Mouse (Mus musculus) spleen, adult 2 months (tissue): ENCODE data around the gene Irx1. TPM values are rescaled to one million over a fixed set of nuclear protein-coding genes. Genes with fewer than 3 reads are reported as not detected.

ENCODE experiments used
- DNase-seq, 2 experiments: peaks; one replicate each; pipeline versions ENCODE4 v3.0.0 to v3.0.0-alpha.2; 2012 to 2021; ENCODE audit warnings: low spot score in 2 of 2, low read depth in 1 of 2
- H3K27ac ChIP-seq: fragments of 200-500 bp; 2 replicates; pipeline ENCODE4 v1.5.1; 2012; ENCODE audit warnings: low read length, inconsistent platforms; ENCODE audit not compliant: insufficient read depth
- H3K27me3 ChIP-seq: fragments of 200-500 bp; 2 replicates; pipeline ENCODE4 v1.6.1; 2012; ENCODE audit warnings: mild to moderate bottlenecking, moderate library complexity, low read length, inconsistent platforms; ENCODE audit not compliant: control insufficient read depth, insufficient read depth
- H3K36me3 ChIP-seq: fragments of 200-500 bp; 2 replicates; pipeline ENCODE4 v1.6.1; 2012; ENCODE audit warnings: mild to moderate bottlenecking, low read length, inconsistent platforms; ENCODE audit not compliant: control insufficient read depth, insufficient read depth
- H3K4me1 ChIP-seq: fragments of 200-500 bp; 2 replicates; pipeline ENCODE4 v1.6.1; 2011; ENCODE audit warnings: inconsistent platforms; ENCODE audit not compliant: control insufficient read depth, insufficient read depth, insufficient read length
- H3K4me3 ChIP-seq: fragments of 200-500 bp; 2 replicates; pipeline ENCODE4 v1.5.1; 2011; ENCODE audit warnings: mild to moderate bottlenecking, inconsistent platforms; ENCODE audit not compliant: insufficient read depth, insufficient read length; ENCODE audit errors: extremely low read depth
- CTCF ChIP-seq: fragments of 200-500 bp; IDR thresholded peaks from 2 replicates; pipeline ENCODE4 v1.5.1; 2011; ENCODE audit warnings: mild to moderate bottlenecking, inconsistent platforms; ENCODE audit not compliant: insufficient read depth, insufficient read length, insufficient replicate concordance; ENCODE audit errors: extremely low read depth
- POLR2A ChIP-seq: fragments of 200-500 bp; IDR thresholded peaks from 2 replicates; pipeline ENCODE4 v1.6.1; 2011; ENCODE audit warnings: low read depth, low read length, inconsistent platforms
- WGBS: fragments of 180-500 bp; shearing (Covaris S2); methylation state at CpG from one replicate; pipeline ENCODE4 v1.1.7; 2018; 5-methylcytosine and 5-hydroxymethylcytosine counted together
- polyA plus RNA-seq: library from polyadenylated mRNA; depleted of rRNA; stranded (reverse); fragments of >200 nt; gene quantifications from 2 replicates; pipeline ENCODE4 v1.2.3, GENCODE M21; 2012

The Irx1 gene
- polyA plus RNA-seq, 1 experiment, result not detected

DNA sequence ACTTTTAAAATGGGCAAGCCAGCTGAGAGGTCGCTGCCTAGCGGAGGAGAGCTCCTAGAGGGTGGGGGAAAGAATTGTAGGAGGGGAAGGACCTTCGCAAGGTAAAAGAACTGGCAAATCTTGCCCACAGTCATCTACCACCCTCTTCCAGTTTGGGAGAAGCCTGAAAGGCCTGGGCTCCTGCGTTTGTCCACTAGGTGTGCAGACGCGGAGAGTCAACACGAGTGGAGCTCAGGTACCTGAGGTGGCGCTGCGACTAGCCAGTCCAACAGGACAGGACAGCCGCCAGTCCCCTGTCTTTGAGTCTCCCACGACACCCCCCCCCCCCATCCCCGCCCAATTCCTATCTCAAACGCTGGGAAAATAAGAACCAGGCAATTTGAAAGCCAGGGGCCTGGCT, 843 bp upstream of the Irx1 start:
- no peak overlapping the region for H3K4me3 ChIP-seq
- WGBS, result 9% methylated on average over 13 of the region's 13 CpGs

DNA sequence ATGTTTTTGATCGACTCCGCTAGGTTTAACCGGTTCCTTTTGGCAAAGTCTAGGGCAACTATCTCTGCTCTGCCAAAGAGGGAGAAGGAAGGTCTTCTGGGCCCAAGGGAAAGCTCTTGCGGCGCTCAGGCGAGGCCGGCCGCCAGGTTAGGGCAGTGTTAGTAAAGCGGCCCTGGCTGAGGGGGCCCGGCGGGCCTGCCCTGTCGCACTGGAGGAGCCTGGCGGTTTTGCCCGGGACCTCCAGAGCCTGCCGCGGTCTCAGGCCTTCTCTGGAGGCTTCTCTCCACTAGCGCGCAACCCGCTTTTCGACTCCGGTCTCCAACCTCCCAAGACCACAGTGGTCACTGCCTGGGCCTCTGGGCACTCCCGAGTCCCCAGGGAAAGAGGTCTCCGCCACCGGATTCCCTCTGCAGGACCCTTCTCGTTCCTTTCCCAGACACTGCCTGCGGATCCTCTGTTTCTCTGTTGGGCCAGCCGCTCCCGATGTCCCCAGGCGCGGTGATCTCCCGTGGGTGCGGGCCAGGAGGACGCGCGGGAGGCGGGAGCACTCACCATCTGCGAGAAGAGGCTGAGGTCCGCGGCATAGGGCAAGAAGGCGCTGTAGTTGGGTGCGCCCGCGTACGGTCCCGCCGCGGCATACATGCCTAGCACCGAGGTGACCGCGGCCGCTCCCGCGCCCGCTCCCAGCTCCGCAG, 715 bp downstream of the Irx1 start:
- WGBS, result 7% methylated on average over 55 of the region's 55 CpGs

More for the DNA sequence above, 843 bp upstream of the Irx1 start:
- DNase-seq, result no peak
- H3K36me3 ChIP-seq, result no peaks in the 10 kb centered on the region
- TF ChIP-seq POLR2A, result no peak
- TF ChIP-seq CTCF, result no peak
- H3K4me1 ChIP-seq, result no peaks in the 10 kb centered on the region
- peaks cover 12% of the 10 kb centered on the region for H3K27me3 ChIP-seq
- H3K27ac ChIP-seq, result no peak overlapping the region

GRCm38 (mm10) chr13:71961891-71962660, 1.4 kb downstream of the Irx1 start:
- Histone ChIP-seq H3K27ac (no peak overlapping the region), H3K27me3 (peaks cover 14% of the 10 kb centered on the region), H3K4me3 (no peak overlapping the region), H3K36me3 (no peaks in the 10 kb centered on the region), H3K4me1 (no peaks in the 10 kb centered on the region)
- TF ChIP-seq CTCF (no peak), POLR2A (no peak)
- DNase-seq, result no peak
- WGBS, result 8% methylated on average over 25 of the region's 25 CpGs

More for the DNA sequence above, 715 bp downstream of the Irx1 start:
- TF ChIP-seq CTCF (no peak), POLR2A (no peak)
- H3K36me3 ChIP-seq, result no peaks in the 10 kb centered on the region
- H3K4me1 ChIP-seq, result no peaks in the 10 kb centered on the region
- DNase-seq, result no peak
- H3K4me3 ChIP-seq, result no peak overlapping the region
- no peak overlapping the region for H3K27ac ChIP-seq
- H3K27me3 ChIP-seq, result peaks cover 14% of the 10 kb centered on the region

GRCm38 (mm10) chr13:71960846-71961735, 2.4 kb downstream of the Irx1 start:
- Histone ChIP-seq H3K4me3 (no peak overlapping the region), H3K27me3 (peaks cover 14% of the 10 kb centered on the region), H3K27ac (no peak overlapping the region), H3K4me1 (no peaks in the 10 kb centered on the region), H3K36me3 (no peaks in the 10 kb centered on the region)
- WGBS, result 15% methylated on average over 9 of the region's 9 CpGs
- no peak for DNase-seq
- TF ChIP-seq CTCF (no peak), POLR2A (no peak)

GRCm38 (mm10) chr13:71960277-71960672, 3.2 kb downstream of the Irx1 start:
- no peak for DNase-seq
- Histone ChIP-seq H3K27ac (no peak overlapping the region), H3K4me3 (no peak overlapping the region), H3K36me3 (no peaks in the 10 kb centered on the region), H3K4me1 (no peaks in the 10 kb centered on the region), H3K27me3 (peaks cover 14% of the 10 kb centered on the region)
- TF ChIP-seq CTCF (no peak), POLR2A (no peak)
- 12% methylated on average over 9 of the region's 9 CpGs for WGBS

- Histone ChIP-seq H3K27me3 (peaks cover 14% of the 10 kb centered on the region), H3K4me1 (no peaks in the 10 kb centered on the region), H3K4me3 (no peak overlapping the region), H3K27ac (no peak overlapping the region), H3K36me3 (no peaks in the 10 kb centered on the region)
- DNase-seq, result no peak
- WGBS, result 6% methylated on average over 76 of the region's 76 CpGs
- TF ChIP-seq POLR2A (no peak), CTCF (no peak)
These were observed 3.9 kb downstream of the Irx1 start for GRCm38 (mm10) chr13:71959361-71960276.
